7 mouse cellular contexts compared by ENCODE assay signal in genomic region chr6:47595696-47596095, GRCm38 (mm10). TPM values are rescaled to one million over a fixed set of nuclear protein-coding genes. Genes with fewer than 3 reads are reported as not detected.
DNase-seq lines count a peak whose midpoint lies in the region; ATAC-seq and TF ChIP-seq lines count a peak whose summit lies in the region.

No protein-coding gene starts in this region.

- H3K27me3 ChIP-seq in lung, embryonic 14.5 days (ENCODE audit: insufficient read depth, low read length), result no peaks in the 10 kb centered on the region
- H3K27me3 ChIP-seq in embryonic facial prominence, embryonic 12.5 days, result no peaks in the 10 kb centered on the region
- H3K27me3 ChIP-seq in limb, embryonic 10.5 days (ENCODE audit: low read depth, poor library complexity, severe bottlenecking), result no peaks in the 10 kb centered on the region
- no peaks in the 10 kb centered on the region for H3K27me3 ChIP-seq in neural tube, embryonic 13.5 days

- no peak for DNase-seq in lung, embryonic 14.5 days
- DNase-seq in lung, adult 18-20 months, result no peak
- DNase-seq in R1 (ENCODE audit: low read depth, low spot score), result peak; percentile 66
- DNase-seq in limb, embryonic 10.5 days (ENCODE audit: low spot score), result no peak
- no peak for DNase-seq in gastrocnemius, postnatal 4 days (ENCODE audit: low spot score in 2 of 2)

- peak overlapping the region; percentile 82 for H3K4me2 ChIP-seq in lung, embryonic 14.5 days
- H3K4me2 ChIP-seq in embryonic facial prominence, embryonic 12.5 days (replicated peaks), result peak overlapping the region; percentile 72
- peak overlapping the region; percentile 70 for H3K4me2 ChIP-seq in neural tube, embryonic 13.5 days

- no peaks in the 10 kb centered on the region for H3K36me3 ChIP-seq in lung, embryonic 14.5 days (ENCODE audit: insufficient read depth)
- H3K36me3 ChIP-seq in embryonic facial prominence, embryonic 12.5 days, result no peaks in the 10 kb centered on the region
- no peaks in the 10 kb centered on the region for H3K36me3 ChIP-seq in limb, embryonic 10.5 days
- no peaks in the 10 kb centered on the region for H3K36me3 ChIP-seq in neural tube, embryonic 13.5 days

- H3K27ac ChIP-seq in lung, embryonic 14.5 days (ENCODE audit: low read depth), result peak overlapping the region; percentile 100
- H3K27ac ChIP-seq in embryonic facial prominence, embryonic 12.5 days, result peak overlapping the region; percentile 99
- peak overlapping the region; percentile 100 for H3K27ac ChIP-seq in limb, embryonic 10.5 days
- peak overlapping the region; percentile 99 for H3K27ac ChIP-seq in neural tube, embryonic 13.5 days (replicated peaks)

- no peak for TF ChIP-seq CTCF in lung, embryonic 14.5 days (IDR thresholded peaks at IDR 0.05; ENCODE audit: low read depth)

- peak overlapping the region; percentile 99 for H3K9ac ChIP-seq in lung, embryonic 14.5 days
- peak overlapping the region; percentile 96 for H3K9ac ChIP-seq in embryonic facial prominence, embryonic 12.5 days
- peak overlapping the region; percentile 89 for H3K9ac ChIP-seq in neural tube, embryonic 13.5 days

- ATAC-seq in lung, embryonic 14.5 days (ENCODE audit: insufficient read depth), result no peak
- ATAC-seq in embryonic facial prominence, embryonic 12.5 days (ENCODE audit: insufficient number of reproducible peaks, insufficient read depth, low FRiP score, low TSS enrichment), result no peak
- no peak for ATAC-seq in neural tube, embryonic 13.5 days (ENCODE audit: low read depth)

- H3K9me3 ChIP-seq in lung, embryonic 14.5 days (ENCODE audit: low read depth, low read length), result no peaks in the 10 kb centered on the region
- no peaks in the 10 kb centered on the region for H3K9me3 ChIP-seq in embryonic facial prominence, embryonic 12.5 days
- H3K9me3 ChIP-seq in limb, embryonic 10.5 days (replicated peaks), result no peaks in the 10 kb centered on the region
- no peaks in the 10 kb centered on the region for H3K9me3 ChIP-seq in neural tube, embryonic 13.5 days

- peak overlapping the region; percentile 95 for H3K4me3 ChIP-seq in lung, embryonic 14.5 days (ENCODE audit: low read depth, low read length)
- H3K4me3 ChIP-seq in embryonic facial prominence, embryonic 12.5 days, result peak overlapping the region; percentile 80
- peak overlapping the region; percentile 77 for H3K4me3 ChIP-seq in limb, embryonic 10.5 days
- peak overlapping the region; percentile 98 for H3K4me3 ChIP-seq in neural tube, embryonic 13.5 days

- WGBS in lung, embryonic 14.5 days, result 3% methylated on average over 6 of the region's 6 CpGs
- WGBS in embryonic facial prominence, embryonic 12.5 days, result 3% methylated on average over 6 of the region's 6 CpGs
- WGBS in limb, embryonic 10.5 days, result 4% methylated on average over 6 of the region's 6 CpGs
- 4% methylated on average over 6 of the region's 6 CpGs for WGBS in neural tube, embryonic 13.5 days

- H3K4me1 ChIP-seq in lung, embryonic 14.5 days (ENCODE audit: insufficient read depth), result no peaks in the 10 kb centered on the region
- peaks cover 4% of the 10 kb centered on the region; the same call in 1 of the 2 replicates for H3K4me1 ChIP-seq in embryonic facial prominence, embryonic 12.5 days
- H3K4me1 ChIP-seq in limb, embryonic 10.5 days, result peaks cover 20% of the 10 kb centered on the region; the same call in 1 of the 2 replicates
- H3K4me1 ChIP-seq in neural tube, embryonic 13.5 days (replicated peaks), result peaks cover 29% of the 10 kb centered on the region

RNA-seq across cellular contexts. Expression of gene Ezh2, which starts 0.6 kb away (rescaled TPM):
- polyA plus RNA-seq in lung, embryonic 14.5 days (2014; fragmentation: Nextera tagmentation; extraction: Ambion mirVana), result 102 TPM in 2 replicates
- polyA plus RNA-seq in embryonic facial prominence, embryonic 12.5 days (2016; fragmentation: Nextera tagmentation; extraction: Ambion mirVana), result 159 and 162 TPM in 2 replicates
- 150 and 171 TPM in 2 replicates for polyA plus RNA-seq in limb, embryonic 10.5 days (2016; fragmentation: Nextera tagmentation; extraction: Ambion mirVana)
- 90.3 and 102 TPM in 2 replicates for polyA plus RNA-seq in neural tube, embryonic 13.5 days (2015; fragmentation: Nextera tagmentation; extraction: Ambion mirVana)
- total RNA-seq in gastrocnemius, postnatal 4 days (2021), result 10 to 100 TPM; 44.7 to 51.0 TPM
